Mouse (Mus musculus): ENCODE data around the gene Gsta4.
"Not testable (repeated sequence)": the region's sequence is repeated elsewhere in the genome, so short reads cannot be mapped to it uniquely, and the experiment has no call there.

DNA sequence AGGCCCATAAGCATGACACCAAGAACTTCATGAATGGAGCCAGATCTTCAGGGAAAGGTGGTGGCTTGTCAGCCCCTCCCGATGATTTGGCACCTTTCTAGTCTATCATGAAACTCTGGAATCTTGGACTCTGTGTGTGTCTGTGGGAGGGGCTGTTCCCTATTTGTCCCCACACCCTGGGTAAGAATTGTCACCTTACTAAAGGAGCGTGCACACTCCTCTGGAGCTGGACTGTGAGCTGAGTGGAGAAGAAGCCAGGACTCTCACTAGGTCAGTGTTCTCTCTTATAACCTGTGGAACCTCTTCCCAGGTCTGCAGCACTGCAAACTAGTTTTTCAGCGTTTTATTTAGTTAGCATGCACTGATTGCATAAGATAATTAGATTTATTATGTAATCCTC lies 47.9 kb downstream of the Gsta4 start, which contains the start of gene Gsta1:
- not testable (repeated sequence) for TF ChIP-seq CTCF, EP300 (IDR thresholded peaks at IDR 0.05)
